Mouse (Mus musculus) spleen, adult 2 months (tissue): ENCODE measurements at regions not wholly inside any gene's neighbourhood (a gene's known extent, or its start where the extent isn't known, plus 50 kb on each side); places are given as distances from the start of the nearest gene placed in this dataset.

Source experiments
- CTCF ChIP-seq: fragments of 200-500 bp; IDR thresholded peaks from 2 replicates; pipeline ENCODE4 v1.5.1; 2011; ENCODE audit warnings: mild to moderate bottlenecking, inconsistent platforms; ENCODE audit not compliant: insufficient read depth, insufficient read length, insufficient replicate concordance; ENCODE audit errors: extremely low read depth
- POLR2A ChIP-seq: fragments of 200-500 bp; IDR thresholded peaks from 2 replicates; pipeline ENCODE4 v1.6.1; 2011; ENCODE audit warnings: low read depth, low read length, inconsistent platforms

GRCm38 (mm10) chr1:73683132-73683888 lies 440.9 kb downstream of the Tns1 start:
- no peak for TF ChIP-seq CTCF
- TF ChIP-seq POLR2A, result no peak
